Mouse (Mus musculus) ES-CJ7 (cell line): ENCODE results near the gene Adam23.
A peak's percentile ranks its signal among the peaks of the same experiment; 100 is the strongest.
"Not testable (repeated sequence)": the region's sequence is repeated elsewhere in the genome, so short reads cannot be mapped to it uniquely, and the experiment has no call there.

Source experiments
- DNase-seq: peaks from one replicate; pipeline ENCODE4 v3.0.0; 2011; ENCODE audit warnings: low read depth, low spot score

Gene Adam23

DNA sequence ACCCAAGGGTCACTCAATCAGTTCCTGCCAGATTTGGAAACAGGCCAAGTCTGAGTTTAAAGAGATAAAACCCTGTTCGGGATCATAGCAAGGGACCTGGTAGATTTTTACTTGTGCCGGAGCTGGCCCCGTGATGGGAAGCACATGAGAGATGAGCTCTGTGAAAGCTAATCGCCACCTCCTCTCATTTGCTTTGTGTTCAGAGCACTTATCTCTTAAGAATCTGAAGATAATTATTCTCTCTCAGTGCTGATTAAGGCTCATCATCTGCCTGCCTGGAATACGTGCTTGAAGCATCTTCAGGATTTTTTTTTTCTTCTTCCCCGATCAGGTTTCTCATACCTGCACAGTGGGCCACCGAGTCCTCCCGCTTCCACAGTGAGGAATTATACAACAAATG lies 133.5 kb downstream of the Adam23 start:
- no peak for DNase-seq

DNA sequence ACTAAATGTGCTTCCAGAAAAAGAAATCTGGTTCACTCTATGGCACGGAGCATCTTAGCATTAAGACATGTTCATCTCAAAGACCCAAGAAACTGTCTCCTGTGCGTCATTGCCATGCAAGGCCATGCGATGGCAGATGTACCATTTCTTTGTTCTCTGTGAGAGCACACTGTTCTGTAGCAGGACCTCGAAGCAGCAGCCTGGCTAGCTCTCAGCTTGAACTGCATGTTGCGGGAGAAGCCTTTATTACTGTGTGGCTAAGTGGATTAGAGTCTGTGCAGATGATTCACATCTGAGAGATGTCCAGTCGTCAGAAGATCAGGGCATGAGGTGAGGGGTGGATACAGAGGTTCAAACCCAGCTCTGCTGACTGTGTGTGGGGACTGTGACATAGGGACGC lies 141.2 kb downstream of the Adam23 start:
- no peak for DNase-seq

DNA sequence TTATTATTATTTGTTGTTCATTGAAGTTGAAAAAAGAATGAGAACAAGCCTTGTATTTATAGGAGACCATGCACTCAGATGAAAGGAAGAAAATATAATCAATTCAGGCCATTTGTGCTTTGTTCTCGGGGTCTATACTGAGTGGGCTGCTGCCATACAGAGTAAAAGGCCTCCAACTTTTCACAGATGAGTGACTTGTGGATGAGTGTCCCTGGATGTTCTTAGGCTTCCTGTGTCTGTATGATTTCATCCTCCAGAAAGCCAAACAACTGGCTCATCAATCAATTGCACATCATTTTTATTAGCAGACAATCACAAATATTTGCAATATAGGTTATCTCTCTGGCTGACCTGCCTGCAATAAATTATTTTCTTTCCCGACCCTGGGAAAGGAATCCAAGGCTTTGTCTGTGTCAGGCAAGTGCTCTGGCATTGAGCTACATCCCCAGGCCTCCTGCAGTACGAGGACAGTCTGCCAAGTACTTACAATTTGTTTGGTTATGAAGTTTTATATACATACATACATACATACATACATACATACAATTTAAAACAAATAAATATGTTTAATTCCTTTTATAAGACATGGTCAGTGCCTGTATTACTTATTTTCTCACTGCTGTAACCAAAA lies 158.3 kb downstream of the Adam23 start:
- DNase-seq = no peak

DNA sequence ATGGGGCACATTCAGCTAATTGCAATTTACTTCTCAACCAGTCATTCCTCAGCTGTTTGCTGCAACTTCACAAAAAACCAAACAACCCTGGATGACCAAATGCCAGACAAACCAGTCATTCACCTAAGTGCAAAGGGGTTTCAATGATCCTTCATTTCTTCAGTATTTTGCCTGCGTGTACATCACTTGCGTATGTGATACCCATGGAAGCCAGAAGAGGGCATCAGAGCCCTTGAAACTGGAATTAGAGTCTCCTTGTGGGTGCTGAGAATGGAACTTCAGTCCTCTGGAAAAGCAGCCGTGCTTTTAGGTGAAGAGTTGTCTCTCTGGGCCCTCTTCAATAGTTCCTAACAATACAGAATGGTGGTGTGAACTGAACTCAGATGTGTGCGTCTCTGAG lies 163.9 kb downstream of the Adam23 start:
- peak; percentile 60 for DNase-seq

DNA sequence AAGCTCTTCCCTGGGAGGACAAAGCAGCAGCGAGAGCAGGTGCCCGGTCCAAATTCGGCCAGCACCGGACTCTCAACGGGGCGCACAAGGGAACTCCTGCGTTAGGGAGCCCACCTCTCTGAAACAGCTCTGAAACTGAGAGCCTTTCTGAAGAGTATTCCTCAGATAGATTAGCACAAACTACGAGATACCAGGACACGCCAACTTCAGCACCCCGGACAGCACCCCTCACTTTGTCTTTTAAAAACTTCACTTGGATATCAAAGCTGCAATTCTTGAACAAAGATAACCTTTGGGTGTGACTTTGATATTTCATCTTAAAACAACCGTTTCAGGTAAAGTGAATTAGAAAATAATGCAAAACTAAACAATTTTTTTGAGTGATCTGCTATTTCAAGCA lies 168.9 kb downstream of the Adam23 start:
- DNase-seq = peak; percentile 68

DNA sequence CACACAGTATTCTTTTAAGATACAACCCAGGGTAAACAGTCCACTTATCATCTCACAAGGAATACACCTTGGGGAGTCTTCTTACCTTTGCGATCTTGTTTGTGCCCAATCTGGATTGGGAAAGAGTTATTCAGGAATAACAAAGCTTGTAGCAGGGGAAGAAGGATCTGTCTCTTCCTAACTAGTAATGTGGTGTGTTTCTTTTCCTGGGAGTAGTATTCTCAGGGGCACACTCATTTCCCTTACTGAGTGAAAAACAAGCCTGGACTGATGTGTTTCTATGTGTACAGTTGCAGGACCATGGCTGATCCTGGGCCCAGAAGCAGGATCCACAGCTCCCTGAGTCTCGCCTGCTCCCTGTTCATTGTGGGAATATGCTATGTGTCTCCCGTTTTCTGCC lies 170.0 kb downstream of the Adam23 start, which contains the start of gene Gm39653:
Gm39653 (plus strand) TSS at position 301 of the 400 bp plus-strand sequence.
- no peak for DNase-seq

DNA sequence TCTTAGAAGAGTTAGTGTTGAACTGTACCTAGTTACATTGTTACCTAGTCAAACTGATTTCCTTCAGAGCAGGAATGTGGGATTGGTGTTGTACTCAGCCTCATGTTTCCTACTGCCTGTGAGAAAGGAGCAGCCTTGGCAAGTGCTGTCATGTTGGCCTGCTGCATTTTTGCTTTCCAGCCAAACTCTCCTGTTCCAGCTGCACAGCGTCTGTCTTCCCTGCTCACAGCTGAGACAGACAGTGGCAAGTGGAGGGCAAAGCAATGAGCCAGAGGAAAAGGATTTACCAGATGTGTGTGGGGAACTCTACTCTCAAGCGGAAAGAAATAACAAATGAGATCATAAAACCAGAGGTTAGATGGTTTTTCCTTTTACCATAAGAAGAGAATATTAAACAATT lies 182.5 kb downstream of the Adam23 start:
- DNase-seq = no peak

DNA sequence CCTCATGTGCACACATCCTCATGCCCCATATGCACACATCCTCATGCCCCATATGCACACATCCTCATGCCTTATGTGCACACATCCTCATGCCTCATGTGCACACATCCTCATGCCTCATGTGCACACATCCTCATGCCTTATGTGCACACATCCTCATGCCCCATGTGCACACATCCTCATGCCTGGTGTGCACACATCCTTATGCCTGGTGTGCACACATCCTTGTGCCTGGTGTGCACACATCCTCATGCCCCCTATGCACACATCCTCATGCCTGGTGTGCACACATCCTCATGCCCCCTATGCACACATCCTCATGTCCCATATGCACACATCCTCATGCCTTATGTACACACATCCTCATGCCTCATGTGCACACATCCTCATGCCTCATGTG lies 184.7 kb downstream of the Adam23 start:
- DNase-seq = not testable (repeated sequence)

DNA sequence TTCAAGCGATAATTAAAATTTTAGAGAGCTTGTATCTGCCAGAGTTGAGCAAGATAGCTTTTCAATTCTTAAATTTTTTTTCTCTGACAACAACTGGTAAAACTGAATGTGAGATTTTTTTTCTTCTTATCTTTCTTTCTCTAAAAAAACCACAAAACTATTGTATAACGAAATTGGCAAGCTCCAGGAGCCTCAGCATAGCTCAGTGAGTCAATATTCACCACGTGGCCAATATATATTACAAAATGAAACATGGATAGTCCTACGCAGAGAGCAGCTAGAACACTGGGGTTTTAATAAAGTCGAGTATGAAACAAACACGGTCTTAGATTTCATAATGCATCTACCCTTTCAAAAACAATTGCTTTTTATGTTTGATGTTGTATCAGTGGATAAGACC lies 194.2 kb downstream of the Adam23 start:
- DNase-seq = no peak
